Mouse (Mus musculus): Measurements from ENCODE around the gene Rap1gap2. TPM values are rescaled to one million over a fixed set of nuclear protein-coding genes. Genes with fewer than 3 reads are reported as not detected.

Gene Rap1gap2
- polyA plus RNA-seq, 1 experiment from 2014 or later = 3.4 TPM

DNA sequence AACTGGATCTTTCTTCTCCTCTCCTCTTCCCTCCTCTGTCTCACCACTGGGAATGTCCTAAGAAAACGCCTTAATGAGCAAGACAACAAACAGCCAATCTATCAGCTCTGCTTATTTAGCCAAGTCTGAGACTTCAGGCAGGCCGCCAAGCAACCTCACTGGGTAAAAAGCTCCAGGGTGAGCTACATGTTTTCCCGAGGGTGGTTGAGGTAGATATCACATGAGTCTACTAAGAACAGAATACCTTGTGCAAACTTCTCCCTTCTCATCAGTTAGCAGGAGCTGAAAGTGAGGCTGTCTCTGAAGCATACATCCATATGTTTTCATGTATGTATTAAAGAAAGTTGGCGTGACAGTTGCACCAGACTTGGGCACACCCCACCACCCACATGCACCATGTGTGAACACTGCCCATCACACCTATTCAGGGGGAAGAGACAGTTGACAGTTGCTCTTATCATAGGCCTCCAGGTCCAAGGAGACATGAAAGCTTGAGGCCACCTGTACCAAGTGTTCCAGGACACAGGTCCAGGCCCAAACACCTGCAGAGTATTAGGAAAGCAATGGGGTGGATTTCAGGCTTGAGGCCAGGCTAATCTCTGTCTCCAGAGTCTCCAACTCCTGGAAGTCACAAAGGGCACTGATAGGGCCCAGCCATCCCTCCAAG is 35.8 kb downstream of the Rap1gap2 start:
- Histone ChIP-seq H3K9ac (ENCODE audit: low read depth, low read length) (no peak overlapping the region), H3K4me2 (ENCODE audit: low read depth, low read length) (no peak overlapping the region), H3K9me3 (ENCODE audit: control insufficient read depth, low read length) (no peaks in the 10 kb centered on the region), H3K36me3 (ENCODE audit: control insufficient read depth, insufficient read depth, low read length) (no peaks in the 10 kb centered on the region), H3K4me1 (ENCODE audit: control insufficient read depth, insufficient read depth, low read length) (no peaks in the 10 kb centered on the region), H3K4me3 (ENCODE audit: low read depth, low read length) (no peak overlapping the region), H3K27me3 (replicated peaks; ENCODE audit: control insufficient read depth, insufficient read depth, low read length) (no peaks in the 10 kb centered on the region), H3K27ac (replicated peaks; ENCODE audit: low read depth, low read length) (no peak overlapping the region)
- WGBS = 70% methylated on average over 4 of the region's 4 CpGs
- ATAC-seq (ENCODE audit: low read depth) (no peak), DNase-seq (ENCODE audit: low spot score) (no peak)

- ATAC-seq (ENCODE audit: low read depth) = no peak
- WGBS = 63% methylated on average over 6 of the region's 6 CpGs
- H3K9me3 ChIP-seq (ENCODE audit: control insufficient read depth, low read length) = no peaks in the 10 kb centered on the region
- H3K4me2 ChIP-seq (ENCODE audit: low read depth, low read length) = no peak overlapping the region
- H3K9ac ChIP-seq (ENCODE audit: low read depth, low read length) = no peak overlapping the region
- no peak overlapping the region for H3K27ac ChIP-seq (replicated peaks; ENCODE audit: low read depth, low read length)
- H3K4me3 ChIP-seq (ENCODE audit: low read depth, low read length) = no peak overlapping the region
- H3K4me1 ChIP-seq (ENCODE audit: control insufficient read depth, insufficient read depth, low read length) = no peaks in the 10 kb centered on the region
- H3K36me3 ChIP-seq (ENCODE audit: control insufficient read depth, insufficient read depth, low read length) = no peaks in the 10 kb centered on the region
- no peaks in the 10 kb centered on the region for H3K27me3 ChIP-seq (replicated peaks; ENCODE audit: control insufficient read depth, insufficient read depth, low read length)
- DNase-seq (ENCODE audit: low spot score) = no peak
These were observed 38.2 kb downstream of the Rap1gap2 start for GRCm38 (mm10) chr11:74572459-74573061.

DNA sequence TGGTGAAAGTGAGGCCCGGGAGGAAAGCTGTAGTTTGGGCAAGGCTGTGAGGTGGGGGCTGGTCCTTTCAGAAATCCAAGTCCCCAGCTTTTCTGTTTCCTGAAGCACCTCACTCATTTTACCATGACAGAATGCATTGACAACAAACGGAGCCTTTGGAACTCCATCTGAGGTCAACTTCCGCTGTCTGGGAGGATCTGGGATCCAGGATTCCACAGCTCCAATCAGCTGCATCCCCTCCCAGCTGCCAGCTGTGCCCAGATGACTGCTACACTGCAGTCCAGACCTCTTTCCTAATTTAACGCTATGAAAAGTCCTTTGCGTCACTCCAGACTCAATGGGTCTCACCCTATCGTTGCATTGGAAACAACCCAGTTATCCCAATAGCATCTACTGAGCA is 41.0 kb downstream of the Rap1gap2 start:
- Histone ChIP-seq H3K9ac (ENCODE audit: low read depth, low read length) (no peak overlapping the region), H3K4me1 (ENCODE audit: control insufficient read depth, insufficient read depth, low read length) (no peaks in the 10 kb centered on the region), H3K36me3 (ENCODE audit: control insufficient read depth, insufficient read depth, low read length) (no peaks in the 10 kb centered on the region), H3K27ac (replicated peaks; ENCODE audit: low read depth, low read length) (no peak overlapping the region), H3K4me3 (ENCODE audit: low read depth, low read length) (no peak overlapping the region), H3K27me3 (replicated peaks; ENCODE audit: control insufficient read depth, insufficient read depth, low read length) (no peaks in the 10 kb centered on the region), H3K4me2 (ENCODE audit: low read depth, low read length) (no peak overlapping the region), H3K9me3 (ENCODE audit: control insufficient read depth, low read length) (no peaks in the 10 kb centered on the region)
- no peak for ATAC-seq (ENCODE audit: low read depth)
- DNase-seq (ENCODE audit: low spot score) = no peak
- 57% methylated on average over 6 of the region's 6 CpGs for WGBS

- Histone ChIP-seq H3K4me1 (ENCODE audit: control insufficient read depth, insufficient read depth, low read length) (no peaks in the 10 kb centered on the region), H3K4me2 (ENCODE audit: low read depth, low read length) (no peak overlapping the region), H3K4me3 (ENCODE audit: low read depth, low read length) (no peak overlapping the region), H3K36me3 (ENCODE audit: control insufficient read depth, insufficient read depth, low read length) (no peaks in the 10 kb centered on the region), H3K9me3 (ENCODE audit: control insufficient read depth, low read length) (no peaks in the 10 kb centered on the region), H3K27ac (replicated peaks; ENCODE audit: low read depth, low read length) (no peak overlapping the region), H3K9ac (ENCODE audit: low read depth, low read length) (no peak overlapping the region), H3K27me3 (replicated peaks; ENCODE audit: control insufficient read depth, insufficient read depth, low read length) (no peaks in the 10 kb centered on the region)
- 83% methylated on average over 5 of the region's 5 CpGs for WGBS
- no peak for DNase-seq (ENCODE audit: low spot score)
- no peak for ATAC-seq (ENCODE audit: low read depth)
These were observed 42.3 kb downstream of the Rap1gap2 start for GRCm38 (mm10) chr11:74568463-74568862.

DNA sequence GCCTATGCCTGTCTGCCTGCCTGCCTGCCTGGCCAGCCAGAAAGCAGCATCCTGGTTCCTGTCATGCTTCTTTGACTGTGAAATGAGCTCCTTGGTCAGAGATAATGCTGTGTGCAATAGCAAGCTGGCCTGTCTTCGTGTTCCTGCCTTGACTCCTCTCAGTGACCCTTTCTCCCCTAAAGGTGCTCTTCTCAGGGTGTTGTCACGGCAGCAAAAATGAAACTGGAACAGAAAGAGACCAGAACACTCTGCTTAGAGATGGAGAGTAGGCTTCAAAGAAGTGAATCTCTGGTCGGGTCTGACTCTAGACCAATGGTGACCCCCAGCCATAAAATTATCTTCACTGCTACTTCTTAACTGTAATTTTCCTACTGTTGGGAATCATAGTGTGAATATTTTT is 42.7 kb downstream of the Rap1gap2 start:
- no peaks in the 10 kb centered on the region for H3K27me3 ChIP-seq (replicated peaks; ENCODE audit: control insufficient read depth, insufficient read depth, low read length)
- H3K4me1 ChIP-seq (ENCODE audit: control insufficient read depth, insufficient read depth, low read length) = no peaks in the 10 kb centered on the region
- no peak overlapping the region for H3K4me3 ChIP-seq (ENCODE audit: low read depth, low read length)
- DNase-seq (ENCODE audit: low spot score) (no peak), ATAC-seq (ENCODE audit: low read depth) (no peak)
- H3K9me3 ChIP-seq (ENCODE audit: control insufficient read depth, low read length) = no peaks in the 10 kb centered on the region
- H3K36me3 ChIP-seq (ENCODE audit: control insufficient read depth, insufficient read depth, low read length) = no peaks in the 10 kb centered on the region
- H3K4me2 ChIP-seq (ENCODE audit: low read depth, low read length) = no peak overlapping the region
- H3K27ac ChIP-seq (replicated peaks; ENCODE audit: low read depth, low read length) = no peak overlapping the region
- WGBS = 71% methylated on average over 3 of the region's 3 CpGs
- no peak overlapping the region for H3K9ac ChIP-seq (ENCODE audit: low read depth, low read length)

GRCm38 (mm10) chr11:74566326-74566874 is 44.3 kb downstream of the Rap1gap2 start:
- no peaks in the 10 kb centered on the region for H3K27me3 ChIP-seq (replicated peaks; ENCODE audit: control insufficient read depth, insufficient read depth, low read length)
- no peak overlapping the region for H3K4me3 ChIP-seq (ENCODE audit: low read depth, low read length)
- no peak overlapping the region for H3K4me2 ChIP-seq (ENCODE audit: low read depth, low read length)
- H3K4me1 ChIP-seq (ENCODE audit: control insufficient read depth, insufficient read depth, low read length) = no peaks in the 10 kb centered on the region
- H3K9me3 ChIP-seq (ENCODE audit: control insufficient read depth, low read length) = no peaks in the 10 kb centered on the region
- H3K36me3 ChIP-seq (ENCODE audit: control insufficient read depth, insufficient read depth, low read length) = no peaks in the 10 kb centered on the region
- DNase-seq (ENCODE audit: low spot score) = no peak
- no peak for ATAC-seq (ENCODE audit: low read depth)
- 87% methylated on average over 4 of the region's 4 CpGs for WGBS
- no peak overlapping the region for H3K27ac ChIP-seq (replicated peaks; ENCODE audit: low read depth, low read length)
- no peak overlapping the region for H3K9ac ChIP-seq (ENCODE audit: low read depth, low read length)

DNA sequence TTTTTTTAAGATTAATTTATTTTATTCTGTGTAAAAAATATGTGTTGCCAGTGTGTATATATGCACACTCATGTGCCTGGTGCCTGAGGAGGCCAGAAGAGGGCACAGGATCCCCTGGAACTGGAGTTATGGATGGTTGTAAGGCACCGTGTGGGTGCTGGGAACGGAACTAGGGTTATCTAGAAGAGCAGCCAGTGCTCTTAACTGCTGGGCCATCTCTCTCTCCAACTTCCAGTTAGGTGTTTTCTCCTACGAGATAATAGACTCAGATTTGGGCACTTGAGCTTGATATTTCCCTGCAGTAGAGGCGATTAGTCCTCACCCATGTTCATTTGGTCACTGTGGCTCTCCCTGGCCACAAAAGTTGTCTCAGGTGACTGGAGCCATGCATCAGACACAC is 49.3 kb downstream of the Rap1gap2 start:
- no peak for DNase-seq (ENCODE audit: low spot score)
- Histone ChIP-seq H3K4me1 (ENCODE audit: control insufficient read depth, insufficient read depth, low read length) (no peaks in the 10 kb centered on the region), H3K36me3 (ENCODE audit: control insufficient read depth, insufficient read depth, low read length) (no peaks in the 10 kb centered on the region), H3K27me3 (replicated peaks; ENCODE audit: control insufficient read depth, insufficient read depth, low read length) (no peaks in the 10 kb centered on the region), H3K9ac (ENCODE audit: low read depth, low read length) (no peak overlapping the region), H3K4me2 (ENCODE audit: low read depth, low read length) (no peak overlapping the region), H3K27ac (replicated peaks; ENCODE audit: low read depth, low read length) (no peak overlapping the region), H3K4me3 (ENCODE audit: low read depth, low read length) (no peak overlapping the region), H3K9me3 (ENCODE audit: control insufficient read depth, low read length) (no peaks in the 10 kb centered on the region)
- WGBS = 91% methylated on average over 4 of the region's 4 CpGs
- no peak for ATAC-seq (ENCODE audit: low read depth)

DNA sequence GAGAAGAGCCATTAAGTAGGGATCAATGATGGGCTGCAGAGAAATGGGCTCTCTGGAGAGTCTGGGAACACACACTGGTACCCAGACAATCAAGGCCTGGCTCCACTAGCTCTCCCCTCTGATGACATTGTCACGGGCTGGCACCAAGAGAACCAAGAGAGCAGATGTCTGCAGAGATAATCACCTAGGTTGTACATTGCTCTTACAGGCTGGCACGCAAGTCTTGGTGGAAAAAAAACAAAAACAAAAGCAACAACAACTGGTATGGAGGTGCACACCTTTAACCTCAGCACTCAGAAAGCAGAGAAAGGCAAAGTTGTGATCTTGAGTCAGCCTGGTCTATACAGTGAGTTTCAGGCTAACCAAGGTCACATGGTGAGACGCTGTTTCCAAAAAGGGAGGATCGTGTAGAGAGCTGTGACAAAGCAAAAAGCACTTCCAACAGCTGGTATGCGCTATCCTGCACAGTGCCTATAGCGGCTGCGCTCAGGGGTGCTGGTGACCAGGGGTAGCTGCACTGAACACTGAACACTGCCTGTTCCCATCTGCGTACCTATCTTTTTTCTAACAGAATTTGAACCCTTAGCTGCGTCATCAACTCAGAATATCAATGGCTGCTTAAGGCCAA is 50.0 kb downstream of the Rap1gap2 start:
- 84% methylated on average over 9 of the region's 9 CpGs for WGBS
- no peak for DNase-seq (ENCODE audit: low spot score)
- H3K4me3 ChIP-seq (ENCODE audit: low read depth, low read length) = no peak overlapping the region

More for the DNA sequence above, 50.0 kb downstream of the Rap1gap2 start:
- no peak for ATAC-seq (ENCODE audit: low read depth)
- Histone ChIP-seq H3K4me1 (ENCODE audit: control insufficient read depth, insufficient read depth, low read length) (no peaks in the 10 kb centered on the region), H3K27ac (replicated peaks; ENCODE audit: low read depth, low read length) (no peak overlapping the region), H3K4me2 (ENCODE audit: low read depth, low read length) (no peak overlapping the region), H3K9me3 (ENCODE audit: control insufficient read depth, low read length) (no peaks in the 10 kb centered on the region), H3K27me3 (replicated peaks; ENCODE audit: control insufficient read depth, insufficient read depth, low read length) (no peaks in the 10 kb centered on the region), H3K36me3 (ENCODE audit: control insufficient read depth, insufficient read depth, low read length) (no peaks in the 10 kb centered on the region), H3K9ac (ENCODE audit: low read depth, low read length) (no peak overlapping the region)
